Mouse (Mus musculus): ENCODE measurements around the gene Ptms. TPM values are rescaled to one million over a fixed set of nuclear protein-coding genes. Genes with fewer than 3 reads are reported as not detected.
A peak's percentile ranks its signal among the peaks of the same experiment; 100 is the strongest.

The Ptms gene
- polyA plus RNA-seq, 1 experiment = 1,236 TPM

- peaks cover 11% of the 10 kb centered on the region; the same call in 1 of the 2 replicates for H3K4me1 ChIP-seq (ENCODE audit: control insufficient read depth, insufficient read depth, insufficient read length, low read length)
- 0 out of 2 replicates have a peak overlapping the region, but pooled peaks have one; percentile 4 for H3K27ac ChIP-seq (replicated peaks; ENCODE audit: low read depth, low read length)
- no peak overlapping the region for H3K4me3 ChIP-seq (ENCODE audit: insufficient read depth, low read depth, low read length)
Observed at GRCm38 (mm10) chr6:124936681-124937080, 16.8 kb upstream of the Ptms start.

GRCm38 (mm10) chr6:124934670-124935069 lies 14.8 kb upstream of the Ptms start:
- Histone ChIP-seq H3K4me3 (ENCODE audit: insufficient read depth, low read depth, low read length) (no peak overlapping the region), H3K27ac (replicated peaks; ENCODE audit: low read depth, low read length) (no peak overlapping the region), H3K4me1 (ENCODE audit: control insufficient read depth, insufficient read depth, insufficient read length, low read length) (peaks cover 11% of the 10 kb centered on the region; the same call in 1 of the 2 replicates)

- H3K4me3 ChIP-seq (ENCODE audit: insufficient read depth, low read depth, low read length) = no peak overlapping the region
- H3K27ac ChIP-seq (replicated peaks; ENCODE audit: low read depth, low read length) = no peak overlapping the region
- H3K4me1 ChIP-seq (ENCODE audit: control insufficient read depth, insufficient read depth, insufficient read length, low read length) = peaks cover 11% of the 10 kb centered on the region; the same call in 1 of the 2 replicates
Observed at GRCm38 (mm10) chr6:124933127-124933526, 13.2 kb upstream of the Ptms start.

- peak overlapping the region; percentile 78; the same call in 1 of the 2 replicates for H3K27ac ChIP-seq (replicated peaks; ENCODE audit: low read depth, low read length)
- H3K4me1 ChIP-seq (ENCODE audit: control insufficient read depth, insufficient read depth, insufficient read length, low read length) = peaks cover 11% of the 10 kb centered on the region; the same call in 1 of the 2 replicates
- peak overlapping the region; percentile 82 for H3K4me3 ChIP-seq (ENCODE audit: insufficient read depth, low read depth, low read length)
Observed at GRCm38 (mm10) chr6:124932314-124932695, 12.4 kb upstream of the Ptms start.

- H3K4me3 ChIP-seq (ENCODE audit: insufficient read depth, low read depth, low read length) = peak overlapping the region; percentile 82
- H3K4me1 ChIP-seq (ENCODE audit: control insufficient read depth, insufficient read depth, insufficient read length, low read length) = peaks cover 11% of the 10 kb centered on the region; the same call in 1 of the 2 replicates
- H3K27ac ChIP-seq (replicated peaks; ENCODE audit: low read depth, low read length) = peak overlapping the region; percentile 78
Observed at GRCm38 (mm10) chr6:124931525-124932313, 11.8 kb upstream of the Ptms start.

- Histone ChIP-seq H3K4me1 (ENCODE audit: control insufficient read depth, insufficient read depth, insufficient read length, low read length) (peaks cover 8% of the 10 kb centered on the region; the same call in 1 of the 2 replicates), H3K4me3 (ENCODE audit: insufficient read depth, low read depth, low read length) (peak within 1 kb of the TSS; percentile 82), H3K27ac (replicated peaks; ENCODE audit: low read depth, low read length) (peak within 1 kb of the TSS; percentile 89)
Observed at GRCm38 (mm10) chr6:124930754-124931524, 11.0 kb upstream of the Ptms start, which contains the start of gene Mlf2. TSS of gene Mlf2 (plus strand) at chr6:124931386.

GRCm38 (mm10) chr6:124930231-124930630 lies 10.3 kb upstream of the Ptms start:
- H3K27ac ChIP-seq (replicated peaks; ENCODE audit: low read depth, low read length) = peak overlapping the region; percentile 89
- peaks cover 8% of the 10 kb centered on the region; the same call in 1 of the 2 replicates for H3K4me1 ChIP-seq (ENCODE audit: control insufficient read depth, insufficient read depth, insufficient read length, low read length)
- H3K4me3 ChIP-seq (ENCODE audit: insufficient read depth, low read depth, low read length) = peak overlapping the region; percentile 40

GRCm38 (mm10) chr6:124925941-124926340 lies 6.0 kb upstream of the Ptms start:
- Histone ChIP-seq H3K27ac (replicated peaks; ENCODE audit: low read depth, low read length) (no peak overlapping the region; the same call in 1 of the 2 replicates), H3K4me3 (ENCODE audit: insufficient read depth, low read depth, low read length) (0 out of 2 replicates have a peak overlapping the region, but pooled peaks have one; percentile 17)

GRCm38 (mm10) chr6:124925173-124925793 lies 5.4 kb upstream of the Ptms start:
- 0 out of 2 replicates have a peak overlapping the region, but pooled peaks have one; percentile 17 for H3K4me3 ChIP-seq (ENCODE audit: insufficient read depth, low read depth, low read length)
- H3K27ac ChIP-seq (replicated peaks; ENCODE audit: low read depth, low read length) = no peak overlapping the region
- H3K4me1 ChIP-seq (ENCODE audit: control insufficient read depth, insufficient read depth, insufficient read length, low read length) = peaks cover 9% of the 10 kb centered on the region

More at GRCm38 (mm10) chr6:124925941-124926340, 6.0 kb upstream of the Ptms start:
- H3K4me1 ChIP-seq (ENCODE audit: control insufficient read depth, insufficient read depth, insufficient read length, low read length) = peaks cover 2% of the 10 kb centered on the region; the same call in 1 of the 2 replicates

- H3K4me3 ChIP-seq (ENCODE audit: insufficient read depth, low read depth, low read length) = no peak overlapping the region
- peaks cover 10% of the 10 kb centered on the region for H3K4me1 ChIP-seq (ENCODE audit: control insufficient read depth, insufficient read depth, insufficient read length, low read length)
- peak overlapping the region; percentile 99; the same call in 1 of the 2 replicates for H3K27ac ChIP-seq (replicated peaks; ENCODE audit: low read depth, low read length)
Observed at GRCm38 (mm10) chr6:124921539-124921938, 1.6 kb upstream of the Ptms start.

- Histone ChIP-seq H3K4me3 (ENCODE audit: insufficient read depth, low read depth, low read length) (no peak overlapping the region), H3K4me1 (ENCODE audit: control insufficient read depth, insufficient read depth, insufficient read length, low read length) (peaks cover 10% of the 10 kb centered on the region), H3K27ac (replicated peaks; ENCODE audit: low read depth, low read length) (peak overlapping the region; percentile 99)
Observed at GRCm38 (mm10) chr6:124920318-124921085, 599 bp upstream of the Ptms start.

- Histone ChIP-seq H3K4me3 (ENCODE audit: insufficient read depth, low read depth, low read length) (0 out of 2 replicates have a peak overlapping the region, but pooled peaks have one; percentile 14), H3K4me1 (ENCODE audit: control insufficient read depth, insufficient read depth, insufficient read length, low read length) (peaks cover 14% of the 10 kb centered on the region), H3K27ac (replicated peaks; ENCODE audit: low read depth, low read length) (peak overlapping the region; percentile 63)
Observed at GRCm38 (mm10) chr6:124918890-124919627, 844 bp downstream of the Ptms start.

GRCm38 (mm10) chr6:124918331-124918690 lies 1.6 kb downstream of the Ptms start:
- Histone ChIP-seq H3K4me3 (ENCODE audit: insufficient read depth, low read depth, low read length) (peak overlapping the region; percentile 57), H3K27ac (replicated peaks; ENCODE audit: low read depth, low read length) (peak overlapping the region; percentile 63), H3K4me1 (ENCODE audit: control insufficient read depth, insufficient read depth, insufficient read length, low read length) (peaks cover 14% of the 10 kb centered on the region)
